Mouse (Mus musculus) liver, adult 2 months (tissue): ENCODE data around the gene Dact2.

Experiments
- CTCF ChIP-seq: fragments of 200-500 bp; IDR thresholded peaks from 2 replicates; pipeline ENCODE4 v1.5.1; 2011; ENCODE audit warnings: low read depth, low read length, control low read depth
- POLR2A ChIP-seq: fragments of 200-500 bp; IDR thresholded peaks from 2 replicates; pipeline ENCODE4 v1.6.1; 2011; ENCODE audit warnings: low read length, control low read depth; ENCODE audit not compliant: insufficient read depth; ENCODE audit errors: extremely low read depth

DNA sequence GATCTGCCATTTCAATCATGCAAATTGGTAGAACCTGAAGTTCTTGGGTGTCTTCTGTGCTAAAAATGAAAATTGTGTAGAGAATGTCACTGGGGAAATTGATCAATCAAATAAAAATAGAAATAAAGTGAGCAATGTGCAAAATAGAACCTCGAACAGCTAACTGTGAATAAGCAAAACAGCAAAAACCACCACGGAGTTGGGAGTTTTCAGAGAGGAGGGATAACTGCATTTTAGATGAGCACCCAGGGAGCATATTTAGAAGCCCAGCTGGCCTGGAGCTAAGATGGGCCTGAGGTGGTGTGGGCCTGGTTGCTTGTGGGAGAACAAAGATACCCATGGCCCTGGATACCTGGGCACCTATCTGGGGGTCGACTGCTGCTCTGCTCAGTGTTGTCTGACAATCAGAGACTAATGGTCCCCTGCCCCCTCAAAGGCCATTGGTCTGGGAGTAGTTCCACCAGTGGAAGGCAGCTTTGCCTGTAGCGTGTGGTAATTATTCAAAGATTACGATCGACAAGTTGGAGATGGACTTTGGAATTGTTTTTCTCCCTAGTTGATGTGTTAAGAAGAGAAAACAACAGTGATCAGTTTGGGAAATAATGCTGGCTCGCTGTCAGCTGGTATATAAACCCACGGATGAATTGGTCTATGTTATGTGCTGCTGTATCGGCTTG is 38.0 kb downstream of the Dact2 start:
- TF ChIP-seq CTCF (no peak), POLR2A (no peak)
